Mouse (Mus musculus): ENCODE measurements around the gene Mfsd6l. TPM values are rescaled to one million over a fixed set of nuclear protein-coding genes. Genes with fewer than 3 reads are reported as not detected.

Mfsd6l gene
- polyA plus RNA-seq, 1 experiment from 2014 or later: 4.7 TPM

GRCm38 (mm10) chr11:68519815-68520214 is 36.2 kb upstream of the Mfsd6l start:
- 90% methylated on average over 5 of the region's 5 CpGs for WGBS
- H3K4me2 ChIP-seq (ENCODE audit: low read length): no peak overlapping the region
- H3K9me3 ChIP-seq (replicated peaks; ENCODE audit: low read length): no peaks in the 10 kb centered on the region
- H3K27me3 ChIP-seq (ENCODE audit: insufficient read depth, low read length): no peaks in the 10 kb centered on the region
- ATAC-seq (replicated peaks; ENCODE audit: low FRiP score, low read depth) (no peak), DNase-seq (ENCODE audit: low spot score) (no peak)
- TF ChIP-seq CTCF (IDR thresholded peaks at IDR 0.05; ENCODE audit: low read depth): no peak
- no peaks in the 10 kb centered on the region for H3K4me1 ChIP-seq (replicated peaks; ENCODE audit: insufficient read depth, low read length)
- no peak overlapping the region for H3K4me3 ChIP-seq (replicated peaks; ENCODE audit: low read depth, low read length)
- H3K36me3 ChIP-seq (ENCODE audit: insufficient read depth, low read length): no peaks in the 10 kb centered on the region
- H3K27ac ChIP-seq: no peak overlapping the region
- no peak overlapping the region for H3K9ac ChIP-seq (ENCODE audit: low read depth, low read length)

DNA sequence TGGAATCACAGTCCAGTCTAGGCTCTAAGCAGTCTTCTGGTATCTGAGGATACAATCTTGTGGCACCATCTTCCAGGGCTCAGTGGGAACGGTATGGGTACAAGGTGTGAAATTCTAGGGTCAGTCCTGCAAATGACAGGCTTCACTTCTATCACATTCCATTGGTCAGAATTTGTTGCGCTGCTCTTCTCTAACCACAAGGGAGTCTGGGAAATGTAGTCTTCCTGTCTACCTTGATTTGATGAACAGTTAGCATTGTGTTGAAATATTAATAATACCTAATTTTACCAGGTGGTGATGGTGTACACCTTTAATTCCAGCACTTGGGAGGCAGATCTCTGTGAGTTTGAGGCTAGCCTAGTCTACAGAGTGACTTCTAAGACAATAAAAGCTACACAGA is 35.5 kb upstream of the Mfsd6l start:
- H3K4me1 ChIP-seq (replicated peaks; ENCODE audit: insufficient read depth, low read length): no peaks in the 10 kb centered on the region
- ATAC-seq (replicated peaks; ENCODE audit: low FRiP score, low read depth) (no peak), DNase-seq (ENCODE audit: low spot score) (no peak)
- H3K9me3 ChIP-seq (replicated peaks; ENCODE audit: low read length): no peaks in the 10 kb centered on the region
- H3K27ac ChIP-seq: no peak overlapping the region
- WGBS: 78% methylated on average over 2 of the region's 2 CpGs
- H3K4me3 ChIP-seq (replicated peaks; ENCODE audit: low read depth, low read length): no peak overlapping the region
- TF ChIP-seq CTCF (IDR thresholded peaks at IDR 0.05; ENCODE audit: low read depth): no peak
- no peaks in the 10 kb centered on the region for H3K36me3 ChIP-seq (ENCODE audit: insufficient read depth, low read length)
- no peak overlapping the region for H3K9ac ChIP-seq (ENCODE audit: low read depth, low read length)
- H3K27me3 ChIP-seq (ENCODE audit: insufficient read depth, low read length): no peaks in the 10 kb centered on the region
- no peak overlapping the region for H3K4me2 ChIP-seq (ENCODE audit: low read length)

DNA sequence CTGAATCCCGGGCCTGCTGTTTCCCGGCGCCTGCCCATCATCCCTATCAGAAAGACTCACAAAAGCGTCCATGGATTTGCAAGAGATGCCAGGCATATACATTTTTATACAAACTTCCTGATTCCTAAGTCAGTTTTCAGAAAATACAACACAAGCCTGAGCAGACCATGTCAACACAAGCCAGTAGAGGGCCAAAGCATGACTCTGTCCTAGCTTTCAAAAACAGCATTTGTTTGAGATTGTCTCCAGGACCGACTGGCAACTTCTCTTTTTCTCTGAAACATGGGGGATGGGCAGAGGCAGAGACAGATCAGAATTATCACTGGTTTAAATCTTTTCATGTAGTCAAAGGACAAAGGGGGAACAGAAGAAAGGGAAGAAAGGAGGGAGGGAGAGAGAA is 34.6 kb upstream of the Mfsd6l start:
- 84% methylated on average over 5 of the region's 5 CpGs for WGBS
- no peaks in the 10 kb centered on the region for H3K9me3 ChIP-seq (replicated peaks; ENCODE audit: low read length)
- ATAC-seq (replicated peaks; ENCODE audit: low FRiP score, low read depth) (no peak), DNase-seq (ENCODE audit: low spot score) (no peak)
- no peak overlapping the region for H3K9ac ChIP-seq (ENCODE audit: low read depth, low read length)
- H3K4me3 ChIP-seq (replicated peaks; ENCODE audit: low read depth, low read length): no peak overlapping the region
- no peak overlapping the region for H3K4me2 ChIP-seq (ENCODE audit: low read length)
- no peaks in the 10 kb centered on the region for H3K4me1 ChIP-seq (replicated peaks; ENCODE audit: insufficient read depth, low read length)
- no peak overlapping the region for H3K27ac ChIP-seq
- no peak; the same call in 1 of the 2 replicates for TF ChIP-seq CTCF (IDR thresholded peaks at IDR 0.05; ENCODE audit: low read depth)
- H3K36me3 ChIP-seq (ENCODE audit: insufficient read depth, low read length): no peaks in the 10 kb centered on the region
- no peaks in the 10 kb centered on the region for H3K27me3 ChIP-seq (ENCODE audit: insufficient read depth, low read length)

DNA sequence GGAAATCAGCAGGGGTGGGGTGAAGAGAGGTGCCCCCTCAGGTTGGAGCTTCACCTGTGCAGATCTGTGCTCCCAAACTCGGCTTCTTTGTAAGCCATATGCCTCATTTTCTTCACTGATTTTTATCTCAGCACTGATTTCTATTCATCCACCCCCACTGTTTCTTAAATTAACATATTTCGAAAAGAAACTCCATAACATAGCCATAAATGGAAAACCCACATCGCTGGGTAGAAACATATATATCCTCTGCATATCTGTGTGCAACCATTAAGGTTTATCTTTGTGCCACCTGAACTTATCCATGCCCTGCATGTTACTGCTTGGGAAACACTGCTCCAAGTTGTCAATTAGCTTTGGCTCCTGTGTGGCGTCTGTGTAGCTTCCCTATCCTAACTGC is 29.5 kb upstream of the Mfsd6l start:
- Histone ChIP-seq H3K27ac (no peak overlapping the region), H3K9ac (ENCODE audit: low read depth, low read length) (no peak overlapping the region), H3K4me3 (replicated peaks; ENCODE audit: low read depth, low read length) (no peak overlapping the region), H3K4me1 (replicated peaks; ENCODE audit: insufficient read depth, low read length) (no peaks in the 10 kb centered on the region), H3K36me3 (ENCODE audit: insufficient read depth, low read length) (no peaks in the 10 kb centered on the region), H3K9me3 (replicated peaks; ENCODE audit: low read length) (no peaks in the 10 kb centered on the region), H3K27me3 (ENCODE audit: insufficient read depth, low read length) (no peaks in the 10 kb centered on the region), H3K4me2 (ENCODE audit: low read length) (no peak overlapping the region)
- no peak for ATAC-seq (replicated peaks; ENCODE audit: low FRiP score, low read depth)
- no peak for TF ChIP-seq CTCF (IDR thresholded peaks at IDR 0.05; ENCODE audit: low read depth)
- no peak for DNase-seq (ENCODE audit: low spot score)
- WGBS: 76% methylated on average over 4 of the region's 4 CpGs

DNA sequence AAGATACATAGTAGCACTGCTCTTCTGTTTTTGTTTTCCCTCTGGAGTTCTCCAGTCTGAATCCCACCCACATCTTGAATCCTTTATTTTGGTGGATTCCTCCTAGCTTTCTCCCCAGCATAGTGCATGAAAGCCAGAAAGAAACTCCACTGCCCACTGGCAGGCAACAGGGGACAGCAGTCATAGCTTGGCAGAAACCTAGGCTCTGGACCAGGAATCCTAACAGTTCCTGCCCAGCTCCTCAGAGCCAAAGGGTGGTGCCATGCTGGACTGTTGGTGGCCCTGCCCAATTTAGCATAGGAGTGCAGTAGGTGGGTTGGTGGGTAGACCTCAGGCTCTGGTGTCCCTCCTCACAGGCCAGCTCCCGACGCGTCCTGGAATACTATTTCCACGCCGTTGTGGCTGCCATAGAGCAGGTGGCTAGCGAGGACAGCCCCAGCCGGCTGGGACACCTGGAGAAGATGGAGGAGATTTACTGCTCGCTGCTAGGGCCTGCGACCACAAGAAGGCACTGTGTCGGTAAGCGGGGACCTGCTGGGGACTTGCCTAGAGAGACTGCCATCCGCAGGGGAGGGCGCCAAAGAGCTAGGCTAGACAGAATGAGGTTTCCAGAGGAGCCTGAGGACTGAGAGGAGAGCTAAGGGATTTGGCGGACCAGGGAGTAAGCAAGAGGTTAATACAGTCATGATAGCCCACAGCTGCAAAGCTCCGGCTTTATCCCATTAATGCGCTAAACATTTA is 24.8 kb upstream of the Mfsd6l start:
- H3K4me3 ChIP-seq (replicated peaks; ENCODE audit: low read depth, low read length): no peak overlapping the region
- DNase-seq (ENCODE audit: low spot score) (peak; percentile 79), ATAC-seq (replicated peaks; ENCODE audit: low FRiP score, low read depth) (no peak)
- 21% methylated on average over 16 of the region's 16 CpGs for WGBS
- no peaks in the 10 kb centered on the region for H3K36me3 ChIP-seq (ENCODE audit: insufficient read depth, low read length)
- no peak overlapping the region for H3K27ac ChIP-seq
- no peak overlapping the region for H3K9ac ChIP-seq (ENCODE audit: low read depth, low read length)
- no peak overlapping the region for H3K4me2 ChIP-seq (ENCODE audit: low read length)
- peak; percentile 74 for TF ChIP-seq CTCF (IDR thresholded peaks at IDR 0.05; ENCODE audit: low read depth)
- H3K9me3 ChIP-seq (replicated peaks; ENCODE audit: low read length): no peaks in the 10 kb centered on the region
- H3K27me3 ChIP-seq (ENCODE audit: insufficient read depth, low read length): no peaks in the 10 kb centered on the region
- H3K4me1 ChIP-seq (replicated peaks; ENCODE audit: insufficient read depth, low read length): no peaks in the 10 kb centered on the region

DNA sequence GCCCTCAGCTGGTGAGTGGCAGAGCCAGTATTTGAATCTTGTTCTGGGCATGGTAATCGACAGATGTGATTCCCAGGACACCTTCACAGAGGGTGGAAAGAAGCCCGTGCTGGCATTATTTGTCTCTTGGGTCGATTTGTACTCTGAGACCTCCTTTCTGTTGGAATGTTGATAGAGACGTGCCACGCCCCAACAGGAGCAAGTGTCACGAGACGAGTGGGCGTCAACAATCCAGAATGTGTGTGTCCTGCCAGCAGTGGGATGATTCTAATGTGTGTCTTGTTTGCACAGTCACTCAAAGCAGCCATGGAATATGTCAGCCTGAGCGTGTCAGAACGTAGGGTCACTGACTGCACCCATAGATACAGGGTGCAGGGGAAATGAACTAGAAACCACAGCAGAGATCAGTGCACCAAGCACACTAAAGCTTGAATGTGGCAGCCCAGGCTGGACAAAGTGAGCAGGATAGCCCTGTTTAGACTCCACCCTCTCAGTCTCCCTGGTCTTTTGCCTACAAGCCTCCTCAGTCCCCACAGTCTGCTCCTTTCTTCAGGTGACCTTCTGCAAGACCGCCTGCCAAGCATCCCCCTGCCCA is 23.9 kb upstream of the Mfsd6l start:
- Histone ChIP-seq H3K4me3 (replicated peaks; ENCODE audit: low read depth, low read length) (no peak overlapping the region), H3K27me3 (ENCODE audit: insufficient read depth, low read length) (no peaks in the 10 kb centered on the region), H3K4me1 (replicated peaks; ENCODE audit: insufficient read depth, low read length) (no peaks in the 10 kb centered on the region), H3K9ac (ENCODE audit: low read depth, low read length) (no peak overlapping the region), H3K36me3 (ENCODE audit: insufficient read depth, low read length) (no peaks in the 10 kb centered on the region), H3K9me3 (replicated peaks; ENCODE audit: low read length) (no peaks in the 10 kb centered on the region), H3K4me2 (ENCODE audit: low read length) (no peak overlapping the region), H3K27ac (no peak overlapping the region)
- no peak for TF ChIP-seq CTCF (IDR thresholded peaks at IDR 0.05; ENCODE audit: low read depth)
- ATAC-seq (replicated peaks; ENCODE audit: low FRiP score, low read depth): no peak
- DNase-seq (ENCODE audit: low spot score): no peak
- WGBS: 61% methylated on average over 11 of the region's 11 CpGs

Data from kidney, postnatal 0 days (tissue).